Mouse (Mus musculus) CH12.LX (cell line): ENCODE results near the gene Wnt5b.

ENCODE experiments used
- CHD1 ChIP-seq: IDR thresholded peaks from 2 replicates; pipeline ENCODE4 v1.6.1; 2012; ENCODE audit warnings: low read depth, low read length, improper control_type of control experiment, inconsistent platforms
- CTCF ChIP-seq, 2 experiments: IDR thresholded peaks in 1 of 2; conservative IDR thresholded peaks in 1 of 2; 2 replicates each; pipeline ENCODE4 v1.5.1; 2011 to 2012; ENCODE audit warnings: low read depth in 2 of 2, low read length in 2 of 2, improper control_type of control experiment in 1 of 2, inconsistent platforms in 1 of 2, mild to moderate bottlenecking in 1 of 2, moderate library complexity in 1 of 2
- E2F4 ChIP-seq: IDR thresholded peaks from 2 replicates; pipeline ENCODE4 v1.6.1; 2011; ENCODE audit warnings: low read depth, low read length, improper control_type of control experiment; ENCODE audit not compliant: insufficient replicate concordance
- ELF1 ChIP-seq: IDR thresholded peaks from 2 replicates; pipeline ENCODE4 v1.6.1; 2014; ENCODE audit warnings: low read depth, mild to moderate bottlenecking, inconsistent platforms, low read length, improper control_type of control experiment
- IRF4 ChIP-seq: IDR thresholded peaks from 2 replicates; pipeline ENCODE4 v1.6.1; 2014; ENCODE audit warnings: low read depth, mild to moderate bottlenecking, inconsistent platforms, low read length, improper control_type of control experiment
- POLR2A ChIP-seq: IDR thresholded peaks from 2 replicates; pipeline ENCODE4 v1.6.1; 2011; ENCODE audit warnings: low read depth, mild to moderate bottlenecking, improper control_type of control experiment, low read length
- POLR2AphosphoS2 ChIP-seq: IDR thresholded peaks from 2 replicates; pipeline ENCODE4 v1.6.1; 2011; ENCODE audit warnings: low read depth, low read length, improper control_type of control experiment
- RCOR1 ChIP-seq: conservative IDR thresholded peaks from 2 replicates; pipeline ENCODE4 v1.6.1; 2012; ENCODE audit warnings: low read depth, mild to moderate bottlenecking, inconsistent platforms, low read length, improper control_type of control experiment
- TCF12 ChIP-seq: IDR thresholded peaks from 2 replicates; pipeline ENCODE4 v1.6.1; 2014; ENCODE audit warnings: low read depth, mild to moderate bottlenecking, inconsistent platforms, low read length, improper control_type of control experiment
- UBTF ChIP-seq: IDR thresholded peaks from 2 replicates; pipeline ENCODE4 v1.6.1; 2012; ENCODE audit warnings: low read depth, mild to moderate bottlenecking, inconsistent platforms, low read length, improper control_type of control experiment, moderate library complexity
- ZC3H11A ChIP-seq: IDR thresholded peaks from 2 replicates; pipeline ENCODE4 v1.6.1; 2012; ENCODE audit warnings: low read depth, mild to moderate bottlenecking, inconsistent platforms, low read length, improper control_type of control experiment
- ZMIZ1 ChIP-seq: IDR thresholded peaks from 2 replicates; pipeline ENCODE4 v1.6.1; 2012; ENCODE audit warnings: low read depth, mild to moderate bottlenecking, inconsistent platforms, low read length, improper control_type of control experiment
- ZNF384 ChIP-seq: IDR thresholded peaks from 2 replicates; pipeline ENCODE4 v1.6.1; 2012; ENCODE audit warnings: low read depth, low read length, improper control_type of control experiment, inconsistent platforms

GRCm38 (mm10) chr6:119512701-119513100, 31.4 kb downstream of the Wnt5b start:
- TF ChIP-seq POLR2A = no peak
- no peak for TF ChIP-seq CTCF (conservative IDR thresholded peaks at IDR 0.05 in 1 of 2, IDR thresholded peaks at IDR 0.05 in 1 of 2; ENCODE audit: low read depth in 2 of 2, low read length in 2 of 2)
- TF ChIP-seq ELF1 = no peak
- TF ChIP-seq ZNF384 = no peak
- no peak for TF ChIP-seq CHD1
- no peak for TF ChIP-seq RCOR1
- no peak for TF ChIP-seq TCF12
- no peak for TF ChIP-seq IRF4
- TF ChIP-seq E2F4 = no peak
- TF ChIP-seq ZMIZ1 = no peak
- TF ChIP-seq ZC3H11A = no peak
- TF ChIP-seq UBTF = no peak
- TF ChIP-seq POLR2AphosphoS2 = no peak
